Mouse (Mus musculus) hindbrain, embryonic 16.5 days (tissue): ENCODE results near the gene Nckap1. TPM values are rescaled to one million over a fixed set of nuclear protein-coding genes. Genes with fewer than 3 reads are reported as not detected.

Experiments
- ATAC-seq: fragments of 200-750 bp; cut with Nextera tagmentation; 2 replicates; pipeline ENCODE4 v1.8.0; 2017; ENCODE audit warnings: moderate TSS enrichment, moderate library complexity
- H3K27ac ChIP-seq: fragments of 300-500 bp; sonication (generic); 2 replicates; pipeline ENCODE4 v1.5.1; 2014; ENCODE audit warnings: low read depth, mild to moderate bottlenecking, control low read depth, low read length, moderate library complexity
- H3K27me3 ChIP-seq: fragments of 300-500 bp; sonication (generic); replicated peaks from 2 replicates; pipeline ENCODE4 v1.6.1; 2014; ENCODE audit warnings: low read length; ENCODE audit not compliant: control insufficient read depth, insufficient read depth
- H3K36me3 ChIP-seq: fragments of 300-500 bp; sonication (generic); 2 replicates; pipeline ENCODE4 v1.6.1; 2014; ENCODE audit warnings: mild to moderate bottlenecking, low read length, moderate library complexity, mixed read lengths; ENCODE audit not compliant: control insufficient read depth, insufficient read depth
- H3K4me1 ChIP-seq: fragments of 300-500 bp; sonication (generic); 2 replicates; pipeline ENCODE4 v1.6.1; 2014; ENCODE audit warnings: low read depth, low read length; ENCODE audit not compliant: control insufficient read depth, insufficient read depth
- H3K4me2 ChIP-seq: fragments of 300-500 bp; sonication (generic); 2 replicates; pipeline ENCODE4 v1.6.1; 2014; ENCODE audit warnings: mild to moderate bottlenecking, low read length, control low read depth, moderate library complexity
- H3K4me3 ChIP-seq: fragments of 300-500 bp; sonication (generic); 2 replicates; pipeline ENCODE4 v1.5.1; 2014; ENCODE audit warnings: mild to moderate bottlenecking, low read length, control low read depth, moderate library complexity
- H3K9ac ChIP-seq: fragments of 300-500 bp; sonication (generic); 2 replicates; pipeline ENCODE4 v1.6.1; 2014; ENCODE audit warnings: low read depth, mild to moderate bottlenecking, control low read depth, low read length, moderate library complexity
- H3K9me3 ChIP-seq: fragments of 300-500 bp; sonication (generic); 2 replicates; pipeline ENCODE4 v1.6.1; 2014; ENCODE audit warnings: mild to moderate bottlenecking, low read length, moderate library complexity; ENCODE audit not compliant: control insufficient read depth
- WGBS: fragments of 180-500 bp; shearing (Covaris S2); extraction: QIAGEN DNeasy Blood & Tissue Kit; methylation state at CpG from one replicate; pipeline ENCODE4 v1.1.7; 2014; 5-methylcytosine and 5-hydroxymethylcytosine counted together
- polyA plus RNA-seq: library from polyadenylated mRNA; unstranded; fragments of >200 nt; fragmentation: Nextera tagmentation; extraction: Ambion mirVana; gene quantifications from 2 replicates; pipeline ENCODE4 v1.2.1, GENCODE M21; 2015

Nckap1 gene
- polyA plus RNA-seq, 1 experiment from 2014 or later: 63.0 TPM

GRCm38 (mm10) chr2:80602756-80603155 lies 21.6 kb upstream of the Nckap1 start:
- H3K27me3 ChIP-seq: no peaks in the 10 kb centered on the region
- no peak overlapping the region for H3K27ac ChIP-seq
- H3K9ac ChIP-seq: no peak overlapping the region
- H3K4me3 ChIP-seq: no peak overlapping the region
- H3K4me1 ChIP-seq: no peaks in the 10 kb centered on the region
- WGBS: 96% methylated on average over 13 of the region's 13 CpGs
- H3K4me2 ChIP-seq: no peak overlapping the region
- no peak for ATAC-seq
- H3K9me3 ChIP-seq: 0 out of 2 replicates have a peak, but pooled peaks cover 2% of the 10 kb centered on the region
- H3K36me3 ChIP-seq: no peaks in the 10 kb centered on the region

GRCm38 (mm10) chr2:80600611-80601010 lies 19.4 kb upstream of the Nckap1 start:
- H3K27me3 ChIP-seq: no peaks in the 10 kb centered on the region
- H3K4me3 ChIP-seq: no peak overlapping the region
- H3K4me2 ChIP-seq: no peak overlapping the region
- H3K4me1 ChIP-seq: no peaks in the 10 kb centered on the region
- ATAC-seq: no peak
- H3K9ac ChIP-seq: no peak overlapping the region
- H3K27ac ChIP-seq: no peak overlapping the region
- H3K9me3 ChIP-seq: 0 out of 2 replicates have a peak, but pooled peaks cover 2% of the 10 kb centered on the region
- H3K36me3 ChIP-seq: no peaks in the 10 kb centered on the region

DNA sequence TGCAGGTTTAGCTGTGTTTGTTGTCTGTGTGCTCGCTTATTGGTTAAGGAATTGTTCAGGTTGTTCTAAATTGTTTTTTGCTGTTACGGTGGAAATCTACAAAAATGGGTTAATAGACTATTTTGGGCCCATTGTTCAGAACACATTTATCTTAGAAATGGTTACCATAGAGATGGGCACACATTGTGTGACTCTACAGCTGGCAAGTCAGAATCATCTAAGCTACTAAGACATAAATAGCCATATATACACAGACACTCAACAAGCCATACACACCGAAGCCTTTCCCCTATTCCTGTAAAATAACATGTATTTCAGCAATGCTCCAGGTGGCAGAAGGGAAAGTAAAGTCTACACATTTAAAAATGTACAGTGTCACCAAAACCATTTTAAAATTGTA lies 18.7 kb upstream of the Nckap1 start:
- Histone ChIP-seq H3K9me3 (0 out of 2 replicates have a peak, but pooled peaks cover 2% of the 10 kb centered on the region), H3K9ac (no peak overlapping the region), H3K27ac (no peak overlapping the region), H3K36me3 (no peaks in the 10 kb centered on the region), H3K4me2 (no peak overlapping the region), H3K4me1 (no peaks in the 10 kb centered on the region), H3K4me3 (no peak overlapping the region), H3K27me3 (no peaks in the 10 kb centered on the region)
- ATAC-seq: no peak
- WGBS: 84% methylated on average over 3 of the region's 3 CpGs

DNA sequence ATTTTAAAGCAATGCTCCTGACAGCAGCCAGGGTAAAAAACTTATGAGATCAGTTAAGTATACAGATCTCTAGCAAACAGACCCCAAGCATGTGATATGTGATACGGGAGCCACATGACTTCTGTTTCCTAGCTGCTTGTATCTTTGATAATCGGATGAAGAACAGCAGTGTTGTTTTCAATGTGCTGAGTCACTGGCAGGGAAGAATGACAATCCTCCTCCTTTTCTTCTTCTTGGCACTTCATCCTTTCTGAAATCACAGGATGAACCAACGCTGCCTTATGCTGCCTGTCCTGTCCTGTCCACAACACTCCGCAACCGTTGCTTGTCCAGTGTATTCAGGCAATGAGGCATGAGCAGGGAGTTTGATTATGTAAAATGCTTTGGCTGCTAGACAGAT lies 15.8 kb upstream of the Nckap1 start:
- Histone ChIP-seq H3K9me3 (no peaks in the 10 kb centered on the region), H3K27ac (no peak overlapping the region), H3K4me1 (no peaks in the 10 kb centered on the region), H3K36me3 (no peaks in the 10 kb centered on the region), H3K9ac (no peak overlapping the region), H3K4me3 (no peak overlapping the region), H3K27me3 (no peaks in the 10 kb centered on the region), H3K4me2 (no peak overlapping the region)
- WGBS: 70% methylated on average over 5 of the region's 5 CpGs
- ATAC-seq: no peak

- no peak overlapping the region for H3K4me3 ChIP-seq
- no peak overlapping the region for H3K4me2 ChIP-seq
- H3K27me3 ChIP-seq: no peaks in the 10 kb centered on the region
- 76% methylated on average over 4 of the region's 4 CpGs for WGBS
- H3K9me3 ChIP-seq: no peaks in the 10 kb centered on the region
- no peaks in the 10 kb centered on the region for H3K4me1 ChIP-seq
- no peak for ATAC-seq
- no peak overlapping the region for H3K27ac ChIP-seq
- H3K9ac ChIP-seq: no peak overlapping the region
- H3K36me3 ChIP-seq: no peaks in the 10 kb centered on the region
Measured at GRCm38 (mm10) chr2:80594215-80594918, 13.2 kb upstream of the Nckap1 start.

DNA sequence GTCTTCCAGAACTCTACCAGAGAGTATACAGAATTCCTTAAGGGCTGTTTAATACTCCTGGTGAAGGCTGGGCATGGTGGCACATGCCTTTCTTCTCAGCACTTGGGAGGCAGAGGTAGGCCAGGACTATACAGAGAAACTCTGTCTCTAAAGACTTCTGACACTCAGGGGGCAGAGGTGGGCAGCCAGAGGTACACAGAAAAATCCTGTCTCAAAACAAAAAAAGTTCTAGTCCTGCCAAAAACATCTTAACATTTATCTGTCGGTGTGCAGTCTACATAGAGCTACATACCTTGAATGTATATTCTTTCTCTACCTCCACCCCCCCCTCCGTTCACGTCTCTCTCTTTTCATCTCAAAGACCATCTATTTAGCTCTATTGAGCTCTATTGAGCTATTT lies 1.2 kb upstream of the Nckap1 start:
- no peak for ATAC-seq
- Histone ChIP-seq H3K9ac (no peak overlapping the region), H3K9me3 (no peaks in the 10 kb centered on the region), H3K4me2 (no peak overlapping the region), H3K27ac (no peak overlapping the region), H3K4me1 (peaks cover 15% of the 10 kb centered on the region), H3K36me3 (no peaks in the 10 kb centered on the region), H3K4me3 (no peak overlapping the region), H3K27me3 (no peaks in the 10 kb centered on the region)
- WGBS: 88% methylated on average over 3 of the region's 3 CpGs

DNA sequence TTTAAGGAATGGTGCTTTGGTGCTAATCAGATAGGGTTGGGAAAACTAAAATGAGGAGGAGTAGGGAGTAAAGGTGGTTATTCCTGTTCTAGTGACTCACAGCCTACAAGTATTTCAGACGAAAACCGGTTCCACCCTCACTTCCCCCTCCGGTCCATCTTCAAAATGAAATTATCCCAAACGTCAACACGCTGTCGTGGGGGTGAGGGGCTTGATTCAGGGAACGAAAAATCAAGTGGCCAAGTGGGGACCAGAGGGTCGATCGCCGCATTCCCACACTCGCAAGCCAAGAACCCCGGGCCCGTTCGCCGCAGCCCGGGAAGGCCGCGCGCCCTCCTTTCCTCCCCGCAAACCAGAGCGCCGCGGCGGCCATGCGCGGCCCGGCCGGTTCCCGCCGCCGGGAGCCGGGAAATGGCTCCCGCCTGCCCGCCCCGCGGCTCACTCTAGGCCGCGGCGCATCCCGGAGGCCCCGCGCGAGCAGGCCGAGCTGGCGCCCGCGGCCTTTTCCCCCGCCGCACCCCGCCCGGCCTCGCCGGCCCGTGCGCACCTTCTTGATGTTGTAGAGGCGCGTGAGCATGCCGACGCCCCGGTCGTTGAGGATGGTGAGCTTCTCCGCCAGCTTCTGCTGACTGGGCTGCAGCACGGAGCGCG lies 744 bp downstream of the Nckap1 start:
- H3K27ac ChIP-seq: peak overlapping the region; percentile 98
- peaks cover 15% of the 10 kb centered on the region for H3K4me1 ChIP-seq
- no peaks in the 10 kb centered on the region for H3K36me3 ChIP-seq
- no peaks in the 10 kb centered on the region for H3K9me3 ChIP-seq
- peak overlapping the region; percentile 93 for H3K4me3 ChIP-seq
- peak overlapping the region; percentile 97 for H3K9ac ChIP-seq
- peak; percentile 75 for ATAC-seq
- WGBS: under 1% methylated on average over 50 of the region's 65 CpGs
- peak overlapping the region; percentile 75 for H3K4me2 ChIP-seq
- H3K27me3 ChIP-seq: no peaks in the 10 kb centered on the region

DNA sequence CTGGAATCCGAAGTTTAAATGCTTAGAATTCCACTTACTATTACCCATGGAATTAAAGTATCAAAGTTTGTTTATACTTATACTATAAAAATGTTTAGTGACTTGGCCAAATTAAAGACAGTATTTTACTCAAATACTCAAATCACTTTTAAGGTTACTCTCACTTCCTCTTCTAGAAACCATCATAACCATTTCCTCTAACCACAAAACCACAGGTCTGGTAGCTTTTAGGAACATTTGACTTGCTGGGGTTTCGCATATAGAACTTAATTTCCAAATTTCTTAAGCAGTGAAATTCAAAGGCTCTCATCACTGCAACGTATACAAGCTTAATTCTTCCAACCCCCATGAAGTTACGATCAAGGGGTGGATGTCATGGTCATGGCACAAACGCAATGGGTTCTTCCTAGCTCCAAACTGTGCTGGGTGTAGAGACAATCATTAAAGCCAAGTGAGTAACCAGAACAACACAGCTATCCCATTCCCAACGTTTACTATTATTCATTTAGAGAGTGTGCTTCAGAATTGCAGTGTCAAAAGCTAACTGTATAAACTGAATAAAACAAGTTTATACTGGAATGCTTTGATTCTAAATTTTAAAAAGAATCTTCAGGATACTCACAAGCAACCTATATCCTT lies 1.8 kb downstream of the Nckap1 start:
- peaks cover 15% of the 10 kb centered on the region for H3K4me1 ChIP-seq
- H3K27ac ChIP-seq: no peak overlapping the region
- 42% methylated on average over 6 of the region's 6 CpGs for WGBS
- peak overlapping the region; percentile 15 for H3K4me3 ChIP-seq
- H3K27me3 ChIP-seq: no peaks in the 10 kb centered on the region
- peak overlapping the region; percentile 75 for H3K4me2 ChIP-seq
- no peaks in the 10 kb centered on the region for H3K36me3 ChIP-seq
- H3K9me3 ChIP-seq: no peaks in the 10 kb centered on the region
- ATAC-seq: no peak
- no peak overlapping the region for H3K9ac ChIP-seq

DNA sequence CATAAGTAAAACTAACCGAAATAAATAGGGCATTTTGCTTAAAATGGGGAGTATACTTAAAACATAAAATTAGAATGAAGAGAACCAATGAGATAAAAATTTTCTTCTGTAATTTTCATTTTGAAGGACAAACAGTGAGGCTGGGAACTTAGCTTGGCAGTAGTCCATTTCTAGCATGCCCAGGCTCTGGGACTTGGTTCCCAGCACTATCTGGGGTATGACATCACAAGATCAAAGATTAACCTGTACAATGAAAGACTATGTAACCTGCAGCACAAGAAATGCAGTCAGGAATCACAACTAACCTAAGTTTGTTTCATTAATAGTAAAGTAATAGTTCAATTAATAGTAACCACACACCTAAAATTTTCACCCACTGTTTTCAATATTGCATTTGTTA lies 3.9 kb downstream of the Nckap1 start:
- no peaks in the 10 kb centered on the region for H3K27me3 ChIP-seq
- 93% methylated on average over 1 of the region's 1 CpGs for WGBS
- no peak overlapping the region for H3K4me2 ChIP-seq
- no peak overlapping the region for H3K27ac ChIP-seq
- H3K9ac ChIP-seq: no peak overlapping the region
- H3K4me1 ChIP-seq: peaks cover 15% of the 10 kb centered on the region
- no peak overlapping the region for H3K4me3 ChIP-seq
- ATAC-seq: no peak
- H3K9me3 ChIP-seq: no peaks in the 10 kb centered on the region
- H3K36me3 ChIP-seq: no peaks in the 10 kb centered on the region
